Mouse (Mus musculus) kidney, adult 2 months (tissue): ENCODE results near the gene Slc41a2. TPM values are rescaled to one million over a fixed set of nuclear protein-coding genes. Genes with fewer than 3 reads are reported as not detected.

ENCODE experiments used
- DNase-seq: peaks from one replicate; pipeline ENCODE4 v3.0.0; 2021
- H3K27ac ChIP-seq: fragments of 200-500 bp; 2 replicates; pipeline ENCODE4 v1.5.1; 2012; ENCODE audit warnings: low read depth, low read length, control low read depth, inconsistent platforms; ENCODE audit not compliant: insufficient read depth
- H3K27me3 ChIP-seq: fragments of 200-500 bp; replicated peaks from 2 replicates; pipeline ENCODE4 v1.6.1; 2012; ENCODE audit warnings: mild to moderate bottlenecking, moderate library complexity, low read length, inconsistent platforms; ENCODE audit not compliant: control insufficient read depth, insufficient read depth
- H3K36me3 ChIP-seq: fragments of 200-500 bp; 2 replicates; pipeline ENCODE4 v1.6.1; 2012; ENCODE audit warnings: mild to moderate bottlenecking, moderate library complexity, low read length, inconsistent platforms; ENCODE audit not compliant: control insufficient read depth, insufficient read depth
- H3K4me1 ChIP-seq: fragments of 200-500 bp; 2 replicates; pipeline ENCODE4 v1.6.1; 2011; ENCODE audit warnings: low read length; ENCODE audit not compliant: control insufficient read depth, insufficient read depth
- H3K4me3 ChIP-seq: fragments of 200-500 bp; 2 replicates; pipeline ENCODE4 v1.5.1; 2011; ENCODE audit warnings: mild to moderate bottlenecking, low read depth, low read length, control low read depth; ENCODE audit not compliant: insufficient read depth
- CTCF ChIP-seq: fragments of 200-500 bp; conservative IDR thresholded peaks from 2 replicates; pipeline ENCODE4 v1.5.1; 2011; ENCODE audit warnings: low read depth, mild to moderate bottlenecking, control low read depth, low read length, moderate library complexity, mixed read lengths; ENCODE audit not compliant: insufficient read depth, insufficient read length
- POLR2A ChIP-seq: fragments of 200-500 bp; IDR thresholded peaks from one replicate; pipeline ENCODE4 v1.6.1; 2011; ENCODE audit warnings: low read depth, low read length, control low read depth
- WGBS: fragments of 180-500 bp; shearing (Covaris S2); methylation state at CpG from one replicate; pipeline ENCODE4 v1.1.7; 2018; 5-methylcytosine and 5-hydroxymethylcytosine counted together
- polyA plus RNA-seq: library from polyadenylated mRNA; depleted of rRNA; stranded (reverse); fragments of >200 nt; gene quantifications from 2 replicates; pipeline ENCODE4 v1.2.3, GENCODE M21; 2012

The Slc41a2 gene
- polyA plus RNA-seq, 1 experiment, result 6.4 TPM

GRCm38 (mm10) chr10:83301687-83302086 is 36.0 kb downstream of the Slc41a2 start:
- peak; percentile 92 for DNase-seq
- H3K27ac ChIP-seq, result peak overlapping the region; percentile 83
- no peak overlapping the region for H3K4me3 ChIP-seq
- WGBS, result 48% methylated on average over 4 of the region's 4 CpGs
- no peaks in the 10 kb centered on the region for H3K27me3 ChIP-seq
- no peaks in the 10 kb centered on the region for H3K36me3 ChIP-seq
- TF ChIP-seq POLR2A (no peak), CTCF (no peak)
- H3K4me1 ChIP-seq, result peaks cover 6% of the 10 kb centered on the region

GRCm38 (mm10) chr10:83301054-83301453 is 36.6 kb downstream of the Slc41a2 start:
- no peak overlapping the region for H3K4me3 ChIP-seq
- H3K27me3 ChIP-seq, result no peaks in the 10 kb centered on the region
- H3K4me1 ChIP-seq, result peaks cover 6% of the 10 kb centered on the region
- TF ChIP-seq CTCF, result no peak
- TF ChIP-seq POLR2A, result no peak
- H3K36me3 ChIP-seq, result no peaks in the 10 kb centered on the region
- H3K27ac ChIP-seq, result peak overlapping the region; percentile 83; the same call in 1 of the 2 replicates
- DNase-seq, result peak; percentile 60
- WGBS, result 34% methylated on average over 3 of the region's 3 CpGs

GRCm38 (mm10) chr10:83297017-83297416 is 40.7 kb downstream of the Slc41a2 start:
- WGBS, result 82% methylated on average over 4 of the region's 4 CpGs
- Histone ChIP-seq H3K4me1 (peaks cover 6% of the 10 kb centered on the region), H3K4me3 (no peak overlapping the region), H3K27me3 (no peaks in the 10 kb centered on the region), H3K36me3 (no peaks in the 10 kb centered on the region), H3K27ac (no peak overlapping the region)
- no peak for DNase-seq
- no peak for TF ChIP-seq POLR2A
- TF ChIP-seq CTCF, result no peak

GRCm38 (mm10) chr10:83294746-83295145 is 42.9 kb downstream of the Slc41a2 start:
- Histone ChIP-seq H3K4me3 (no peak overlapping the region), H3K36me3 (no peaks in the 10 kb centered on the region), H3K27me3 (no peaks in the 10 kb centered on the region), H3K27ac (no peak overlapping the region), H3K4me1 (no peaks in the 10 kb centered on the region)
- DNase-seq, result peak; percentile 21
- 20% methylated on average over 9 of the region's 9 CpGs for WGBS
- no peak for TF ChIP-seq POLR2A
- peak; percentile 46 for TF ChIP-seq CTCF

- TF ChIP-seq CTCF, result no peak
- TF ChIP-seq POLR2A, result no peak
- H3K27me3 ChIP-seq, result no peaks in the 10 kb centered on the region
- H3K36me3 ChIP-seq, result no peaks in the 10 kb centered on the region
- no peak overlapping the region for H3K27ac ChIP-seq
- WGBS, result 93% methylated on average over 9 of the region's 9 CpGs
- no peak for DNase-seq
- no peaks in the 10 kb centered on the region for H3K4me1 ChIP-seq
- H3K4me3 ChIP-seq, result no peak overlapping the region
Measured at GRCm38 (mm10) chr10:83293352-83293751, 44.3 kb downstream of the Slc41a2 start.

GRCm38 (mm10) chr10:83291731-83292130 is 46.0 kb downstream of the Slc41a2 start:
- H3K4me1 ChIP-seq, result no peaks in the 10 kb centered on the region
- peak; percentile 16; the same call in 1 of the 2 replicates for TF ChIP-seq CTCF
- TF ChIP-seq POLR2A, result no peak
- WGBS, result 53% methylated on average over 11 of the region's 11 CpGs
- H3K27me3 ChIP-seq, result no peaks in the 10 kb centered on the region
- H3K36me3 ChIP-seq, result no peaks in the 10 kb centered on the region
- H3K27ac ChIP-seq, result no peak overlapping the region
- no peak overlapping the region for H3K4me3 ChIP-seq
- no peak for DNase-seq

GRCm38 (mm10) chr10:83287828-83288227 is 49.9 kb downstream of the Slc41a2 start:
- 69% methylated on average over 6 of the region's 6 CpGs for WGBS
- H3K27me3 ChIP-seq, result no peaks in the 10 kb centered on the region

More at GRCm38 (mm10) chr10:83287828-83288227, 49.9 kb downstream of the Slc41a2 start:
- Histone ChIP-seq H3K4me3 (no peak overlapping the region), H3K27ac (no peak overlapping the region), H3K36me3 (no peaks in the 10 kb centered on the region), H3K4me1 (no peaks in the 10 kb centered on the region)
- TF ChIP-seq POLR2A (no peak), CTCF (peak; percentile 33)
- no peak for DNase-seq
